Mouse (Mus musculus) heart, embryonic 15.5 days (tissue): ENCODE measurements around the gene Irf9. TPM values are rescaled to one million over a fixed set of nuclear protein-coding genes. Genes with fewer than 3 reads are reported as not detected.

Source experiments
- ATAC-seq: fragments of 200-750 bp; cut with Nextera tagmentation; replicated peaks from 2 replicates; pipeline ENCODE4 v1.8.0; 2017; ENCODE audit warnings: low read depth, moderate TSS enrichment; ENCODE audit not compliant: insufficient number of reproducible peaks, insufficient read depth, low FRiP score
- H3K27ac ChIP-seq: fragments of 300-500 bp; sonication (generic); 2 replicates; pipeline ENCODE4 v1.5.1; 2015; ENCODE audit warnings: mild to moderate bottlenecking, inconsistent platforms
- H3K27me3 ChIP-seq: fragments of 300-500 bp; sonication (generic); 2 replicates; pipeline ENCODE4 v1.6.1; 2015; ENCODE audit warnings: inconsistent platforms
- H3K36me3 ChIP-seq: fragments of 300-500 bp; sonication (generic); 2 replicates; pipeline ENCODE4 v1.6.1; 2015; ENCODE audit warnings: mild to moderate bottlenecking, inconsistent platforms
- H3K4me1 ChIP-seq: fragments of 300-500 bp; sonication (generic); replicated peaks from 2 replicates; pipeline ENCODE4 v1.6.1; 2015; ENCODE audit warnings: inconsistent platforms
- H3K4me2 ChIP-seq: fragments of 300-500 bp; sonication (generic); 2 replicates; pipeline ENCODE4 v1.6.1; 2015; ENCODE audit warnings: inconsistent platforms, mild to moderate bottlenecking, moderate library complexity
- H3K4me3 ChIP-seq: fragments of 300-500 bp; sonication (generic); 2 replicates; pipeline ENCODE4 v1.5.1; 2015; ENCODE audit warnings: mild to moderate bottlenecking, inconsistent platforms
- H3K9ac ChIP-seq: fragments of 300-500 bp; sonication (generic); 2 replicates; pipeline ENCODE4 v1.6.1; 2015; ENCODE audit warnings: mild to moderate bottlenecking, inconsistent platforms
- H3K9me3 ChIP-seq: fragments of 300-500 bp; sonication (generic); replicated peaks from 2 replicates; pipeline ENCODE4 v1.6.1; 2016; ENCODE audit warnings: inconsistent platforms
- WGBS: fragments of 180-500 bp; shearing (Covaris S2); methylation state at CpG from one replicate; pipeline ENCODE4 v1.1.7; 2015; ENCODE audit warnings: mixed read lengths; 5-methylcytosine and 5-hydroxymethylcytosine counted together
- polyA plus RNA-seq: library from polyadenylated mRNA; unstranded; fragments of >200 nt; fragmentation: Nextera tagmentation; extraction: Ambion mirVana; gene quantifications from 2 replicates; pipeline ENCODE4 v1.2.1, GENCODE M21; 2015

The Irf9 gene
- polyA plus RNA-seq, 1 experiment from 2014 or later = 9.1 TPM

GRCm38 (mm10) chr14:55643060-55643907, 39.9 kb downstream of the Irf9 start, which contains the start of gene Tm9sf1:
Gene Tm9sf1, minus strand, starts transcription at chr14:55643806.
- Histone ChIP-seq H3K27ac (peak within 1 kb of the TSS; percentile 93), H3K4me2 (peak within 1 kb of the TSS; percentile 78), H3K4me1 (peaks cover 21% of the 10 kb centered on the region), H3K36me3 (peaks cover 31% of the 10 kb centered on the region), H3K27me3 (no peaks in the 10 kb centered on the region), H3K4me3 (peak within 1 kb of the TSS; percentile 93), H3K9me3 (no peaks in the 10 kb centered on the region), H3K9ac (peak within 1 kb of the TSS; percentile 86)
- ATAC-seq = peak; percentile 89
- whole genome bisulfite sequencing = under 1% methylated on average over 89 of the region's 89 CpGs

GRCm38 (mm10) chr14:55644261-55644888, 41.0 kb downstream of the Irf9 start:
- no peaks in the 10 kb centered on the region for H3K9me3 ChIP-seq
- no peaks in the 10 kb centered on the region for H3K27me3 ChIP-seq
- H3K9ac ChIP-seq = peak overlapping the region; percentile 86
- no peak for ATAC-seq
- H3K4me1 ChIP-seq = peaks cover 21% of the 10 kb centered on the region
- H3K4me2 ChIP-seq = peak overlapping the region; percentile 78
- H3K4me3 ChIP-seq = peak overlapping the region; percentile 93
- H3K36me3 ChIP-seq = peaks cover 20% of the 10 kb centered on the region
- WGBS = 22% methylated on average over 17 of the region's 17 CpGs
- H3K27ac ChIP-seq = peak overlapping the region; percentile 93

- H3K9me3 ChIP-seq = no peaks in the 10 kb centered on the region
- no peak for ATAC-seq
- no peak within 1 kb of the TSS for H3K4me3 ChIP-seq
- no peak within 1 kb of the TSS for H3K4me2 ChIP-seq
- peaks cover 6% of the 10 kb centered on the region for H3K4me1 ChIP-seq
- no peaks in the 10 kb centered on the region for H3K27me3 ChIP-seq
- no peak within 1 kb of the TSS for H3K9ac ChIP-seq
- H3K27ac ChIP-seq = no peak within 1 kb of the TSS
- 91% methylated on average over 2 of the region's 2 CpGs for whole genome bisulfite sequencing
- no peaks in the 10 kb centered on the region for H3K36me3 ChIP-seq
These were observed 46.5 kb downstream of the Irf9 start, which contains the start of gene Tssk4 for GRCm38 (mm10) chr14:55649884-55650283. Gene Tssk4, plus strand, starts transcription at chr14:55650184.

DNA sequence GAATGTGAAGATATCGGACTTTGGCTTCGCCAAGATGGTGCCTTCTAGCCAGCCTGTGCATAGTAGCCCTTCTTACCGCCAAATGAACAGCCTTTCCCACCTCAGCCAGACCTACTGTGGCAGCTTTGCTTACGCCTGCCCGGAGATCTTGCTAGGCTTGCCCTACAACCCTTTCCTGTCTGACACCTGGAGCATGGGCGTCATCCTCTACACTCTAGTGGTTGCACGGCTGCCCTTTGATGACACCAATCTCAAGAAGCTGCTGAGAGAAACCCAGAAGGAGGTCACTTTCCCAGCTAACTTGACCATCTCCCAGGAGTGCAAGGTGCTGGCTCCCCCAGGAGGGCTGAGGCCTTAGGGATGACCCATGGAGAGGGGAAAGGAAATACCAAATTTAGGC, 48.2 kb downstream of the Irf9 start:
- H3K9me3 ChIP-seq = no peaks in the 10 kb centered on the region
- 73% methylated on average over 7 of the region's 7 CpGs for WGBS
- no peak overlapping the region for H3K4me2 ChIP-seq
- no peaks in the 10 kb centered on the region for H3K36me3 ChIP-seq
- no peak overlapping the region for H3K27ac ChIP-seq
- H3K4me3 ChIP-seq = no peak overlapping the region
- H3K27me3 ChIP-seq = no peaks in the 10 kb centered on the region
- no peak overlapping the region for H3K9ac ChIP-seq
- no peak for ATAC-seq
- H3K4me1 ChIP-seq = no peaks in the 10 kb centered on the region

- 0 out of 2 replicates have a peak, but pooled peaks have one; percentile 64 for ATAC-seq
- Histone ChIP-seq H3K36me3 (peaks cover 17% of the 10 kb centered on the region), H3K27me3 (no peaks in the 10 kb centered on the region), H3K9ac (no peak overlapping the region), H3K27ac (peak overlapping the region; percentile 83), H3K4me1 (peaks cover 28% of the 10 kb centered on the region), H3K4me2 (peak overlapping the region; percentile 19), H3K4me3 (no peak overlapping the region), H3K9me3 (no peaks in the 10 kb centered on the region)
- 53% methylated on average over 3 of the region's 3 CpGs for WGBS
These were observed 53.6 kb downstream of the Irf9 start for GRCm38 (mm10) chr14:55656935-55657334.

- Histone ChIP-seq H3K9me3 (no peaks in the 10 kb centered on the region), H3K27ac (peak overlapping the region; percentile 83), H3K36me3 (peaks cover 22% of the 10 kb centered on the region), H3K4me2 (no peak overlapping the region), H3K9ac (no peak overlapping the region), H3K27me3 (no peaks in the 10 kb centered on the region), H3K4me1 (peaks cover 28% of the 10 kb centered on the region), H3K4me3 (no peak overlapping the region)
- ATAC-seq = no peak
- 83% methylated on average over 5 of the region's 5 CpGs for WGBS
These were observed 54.6 kb downstream of the Irf9 start for GRCm38 (mm10) chr14:55658011-55658410.

Other genes with a start within 250 kb of the Irf9 start
- gene Dhrs4, start 124.8 kb upstream of the Irf9 start, polyA plus RNA-seq = 60.7 and 69.5 TPM in 2 replicates
- gene Carmil3, start 112.9 kb upstream of the Irf9 start, polyA plus RNA-seq = 1.1 and 1.8 TPM in 2 replicates
- gene Cpne6, start 93.1 kb upstream of the Irf9 start, polyA plus RNA-seq = 0.30 and 0.34 TPM in 2 replicates
- gene Nrl, start 78.6 kb upstream of the Irf9 start, polyA plus RNA-seq = not detected in 2 replicates
- gene Pck2, start 63.3 kb upstream of the Irf9 start, polyA plus RNA-seq = 34.2 and 42.5 TPM in 2 replicates
- 66.2 and 70.2 TPM in 2 replicates for gene Dcaf11, start 43.6 kb upstream of the Irf9 start, polyA plus RNA-seq
- 0.82 TPM in 1 of 2 replicates, not detected in the other for gene A730061H03Rik, start 43.2 kb upstream of the Irf9 start, polyA plus RNA-seq
- gene Fitm1, start 28.0 kb upstream of the Irf9 start, polyA plus RNA-seq = 80.5 and 81.7 TPM in 2 replicates
- gene Psme1, start 25.4 kb upstream of the Irf9 start, polyA plus RNA-seq = 206 and 216 TPM in 2 replicates
- 21.2 and 21.6 TPM in 2 replicates for gene Emc9, start 18.3 kb upstream of the Irf9 start, polyA plus RNA-seq
- gene Psme2, start 12.5 kb upstream of the Irf9 start, polyA plus RNA-seq = 203 and 215 TPM in 2 replicates
- 15.8 and 17.4 TPM in 2 replicates for gene Rnf31, start 11.9 kb upstream of the Irf9 start, polyA plus RNA-seq
- gene Rec8, start 14.5 kb downstream of the Irf9 start, polyA plus RNA-seq = 6.9 and 7.1 TPM in 2 replicates
- gene Ipo4, start 32.4 kb downstream of the Irf9 start, polyA plus RNA-seq = 45.0 and 66.7 TPM in 2 replicates
- 0.74 and 2.1 TPM in 2 replicates for gene Gm49378, start 34.3 kb downstream of the Irf9 start, polyA plus RNA-seq
- 76.8 and 91.2 TPM in 2 replicates for gene Tm9sf1, start 40.2 kb downstream of the Irf9 start, polyA plus RNA-seq
- gene Tssk4, start 46.6 kb downstream of the Irf9 start, polyA plus RNA-seq = 0.31 and 0.36 TPM in 2 replicates
- 84.5 and 90.0 TPM in 2 replicates for gene Mdp1, start 56.9 kb downstream of the Irf9 start, polyA plus RNA-seq
- 36.0 and 42.3 TPM in 2 replicates for gene Gmpr2, start 68.4 kb downstream of the Irf9 start, polyA plus RNA-seq
- gene Nedd8, start 68.6 kb downstream of the Irf9 start, polyA plus RNA-seq = 448 and 462 TPM in 2 replicates
- gene Tinf2, start 78.2 kb downstream of the Irf9 start, polyA plus RNA-seq = 26.1 and 29.2 TPM in 2 replicates
- gene Tgm1, start 110.4 kb downstream of the Irf9 start, polyA plus RNA-seq = 0.20 and 0.60 TPM in 2 replicates
- gene Rabggta, start 118.7 kb downstream of the Irf9 start, polyA plus RNA-seq = 20.7 and 23.8 TPM in 2 replicates
- 64.0 and 65.7 TPM in 2 replicates for gene Dhrs1, start 142.1 kb downstream of the Irf9 start, polyA plus RNA-seq
- gene Nop9, start 142.1 kb downstream of the Irf9 start, polyA plus RNA-seq = 17.9 and 24.4 TPM in 2 replicates
- 1.2 and 1.6 TPM in 2 replicates for gene Cideb, start 154.9 kb downstream of the Irf9 start, polyA plus RNA-seq
- 0.15 and 0.25 TPM in 2 replicates for gene Ltb4r2, start 157.9 kb downstream of the Irf9 start, polyA plus RNA-seq
- 0.65 and 0.66 TPM in 2 replicates for gene Ltb4r1, start 162.4 kb downstream of the Irf9 start, polyA plus RNA-seq
- gene Adcy4, start 180.5 kb downstream of the Irf9 start, polyA plus RNA-seq = 14.9 and 18.0 TPM in 2 replicates
- gene Ripk3, start 185.3 kb downstream of the Irf9 start, polyA plus RNA-seq = 12.6 and 20.7 TPM in 2 replicates
- 10.8 and 15.8 TPM in 2 replicates for gene Nfatc4, start 219.6 kb downstream of the Irf9 start, polyA plus RNA-seq